Mouse (Mus musculus): ENCODE data around the gene Extl2. TPM values are rescaled to one million over a fixed set of nuclear protein-coding genes. Genes with fewer than 3 reads are reported as not detected.

Extl2 gene
- polyA plus RNA-seq (2014; fragmentation: Illumina TruSeq; extraction: RNeasy Lipid Tissue Mini Kit (QIAGEN cat#74804); ENCODE audit: low read depth, low replicate concordance), result 23.2 TPM

DNA sequence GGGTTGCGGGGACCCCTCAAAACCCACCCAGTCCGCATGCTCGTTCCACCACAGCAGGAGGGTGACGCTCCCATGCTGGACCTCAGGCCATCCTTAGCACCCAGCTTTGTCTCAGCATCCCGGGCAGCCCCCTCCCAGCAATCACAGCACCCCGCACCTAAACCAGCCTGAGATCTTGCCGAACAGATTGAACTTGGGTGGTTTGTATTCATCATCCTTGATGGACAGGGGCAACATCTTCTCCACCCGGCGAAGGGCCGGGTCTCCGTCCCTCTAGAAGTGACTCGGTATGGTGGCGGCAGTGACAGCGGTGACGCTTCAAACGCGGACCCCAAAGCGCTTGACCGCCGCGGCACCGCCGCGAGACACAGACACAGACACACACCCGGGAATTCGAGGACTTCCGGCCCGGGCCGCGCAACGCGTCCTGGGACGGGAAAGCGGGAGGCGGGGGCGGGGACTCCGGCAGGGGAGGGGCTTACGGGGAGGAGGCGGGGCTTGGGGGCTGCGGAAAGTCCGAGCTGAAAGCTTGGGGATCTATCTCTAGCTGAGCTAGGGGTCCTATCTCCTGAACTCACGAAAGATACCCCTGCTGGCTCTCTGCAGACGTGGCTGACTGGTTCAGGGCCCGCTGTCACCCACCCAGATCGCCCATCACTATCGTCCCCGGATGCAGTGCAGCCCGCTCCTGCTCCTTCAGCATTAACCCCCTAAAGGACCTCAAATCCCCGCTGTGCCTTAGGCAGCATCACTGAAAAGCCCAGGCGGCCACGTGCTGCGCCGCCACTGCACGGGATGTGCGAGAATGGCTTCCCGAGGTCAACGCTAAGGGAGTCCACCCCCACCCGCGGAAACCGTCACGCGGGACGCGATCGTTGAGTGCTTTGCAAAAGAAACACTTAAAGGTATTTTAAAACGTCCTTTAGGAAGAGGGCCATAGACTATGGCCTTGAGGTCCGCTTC, at the start of gene Extl2, which contains the start of gene Slc30a7:
Extl2 (plus strand) TSS at position 485 of the 963 bp plus-strand sequence.
Slc30a7 (minus strand) TSS at position 429 of the 963 bp plus-strand sequence.

Other genes starting within 250 kb of the Extl2 start
- gene Dph5, start 119.6 kb upstream of the Extl2 start, polyA plus RNA-seq (2014; fragmentation: Illumina TruSeq; extraction: RNeasy Lipid Tissue Mini Kit (QIAGEN cat#74804); ENCODE audit: low read depth, low replicate concordance), result 5.3 TPM
- 9.3 TPM for gene Slc30a7, start 56 bp upstream of the Extl2 start, polyA plus RNA-seq (2014; fragmentation: Illumina TruSeq; extraction: RNeasy Lipid Tissue Mini Kit (QIAGEN cat#74804); ENCODE audit: low read depth, low replicate concordance)
- gene Vcam1, start 122.2 kb downstream of the Extl2 start, polyA plus RNA-seq (2014; fragmentation: Illumina TruSeq; extraction: RNeasy Lipid Tissue Mini Kit (QIAGEN cat#74804); ENCODE audit: low read depth, low replicate concordance), result 104 TPM
- 1.2 TPM for gene Gpr88, start 246.0 kb downstream of the Extl2 start, polyA plus RNA-seq (2014; fragmentation: Illumina TruSeq; extraction: RNeasy Lipid Tissue Mini Kit (QIAGEN cat#74804); ENCODE audit: low read depth, low replicate concordance)